Mouse (Mus musculus) splenic B cell, adult 2 months (primary cell): ENCODE data around the gene Pramel1.
"Not testable (repeated sequence)": the region's sequence is repeated elsewhere in the genome, so short reads cannot be mapped to it uniquely, and the experiment has no call there.

Experiments
- DNase-seq: peaks from one replicate; pipeline ENCODE4 v3.0.0-alpha.2; 2011; ENCODE audit warnings: low read depth, low spot score
- H3K27me3 ChIP-seq: 2 replicates; pipeline ENCODE4 v1.6.1; 2012; ENCODE audit warnings: mild to moderate bottlenecking, low read length, moderate library complexity, mixed read lengths; ENCODE audit not compliant: control insufficient read depth, poor library complexity, insufficient read depth, severe bottlenecking
- H3K36me3 ChIP-seq: 2 replicates; pipeline ENCODE4 v1.6.1; 2012; ENCODE audit warnings: mild to moderate bottlenecking, low read length, moderate library complexity, mixed read lengths; ENCODE audit not compliant: control insufficient read depth, poor library complexity, insufficient read depth, severe bottlenecking

Gene Pramel1

DNA sequence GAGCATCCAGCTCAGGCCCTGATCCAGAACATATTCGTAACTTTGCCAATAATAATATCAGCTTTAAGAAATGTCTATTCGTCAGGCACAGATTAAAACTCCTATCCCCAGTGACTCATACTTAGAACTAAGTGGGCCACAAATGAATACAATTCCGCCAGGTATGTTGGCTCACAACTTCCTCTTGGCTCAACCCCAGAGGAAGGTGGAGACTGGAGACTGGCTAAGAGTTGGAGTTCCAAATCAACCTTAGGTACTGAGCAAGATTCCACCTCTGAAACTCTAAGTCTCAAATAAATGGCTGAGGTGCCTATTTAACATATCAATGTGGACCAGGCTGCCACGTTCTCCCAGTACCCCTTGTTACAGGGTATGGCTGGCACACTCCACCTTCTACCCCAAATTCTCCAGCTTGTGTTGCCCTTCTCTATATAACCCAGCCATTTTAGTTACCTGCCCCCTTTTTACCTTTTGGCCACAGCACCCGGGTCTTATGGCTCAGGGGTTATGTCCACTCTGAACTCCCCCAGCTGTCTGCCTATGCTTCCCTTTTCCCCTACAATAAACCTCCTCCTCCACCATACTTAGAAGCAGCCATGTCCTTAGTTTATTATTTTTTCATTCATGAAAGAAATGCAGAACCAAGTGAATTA is 17.5 kb downstream of the Pramel1 start:
- DNase-seq, result peak; percentile 21
- Histone ChIP-seq H3K36me3 (peaks cover 4% of the 10 kb centered on the region), H3K27me3 (no peaks in the 10 kb centered on the region)

DNA sequence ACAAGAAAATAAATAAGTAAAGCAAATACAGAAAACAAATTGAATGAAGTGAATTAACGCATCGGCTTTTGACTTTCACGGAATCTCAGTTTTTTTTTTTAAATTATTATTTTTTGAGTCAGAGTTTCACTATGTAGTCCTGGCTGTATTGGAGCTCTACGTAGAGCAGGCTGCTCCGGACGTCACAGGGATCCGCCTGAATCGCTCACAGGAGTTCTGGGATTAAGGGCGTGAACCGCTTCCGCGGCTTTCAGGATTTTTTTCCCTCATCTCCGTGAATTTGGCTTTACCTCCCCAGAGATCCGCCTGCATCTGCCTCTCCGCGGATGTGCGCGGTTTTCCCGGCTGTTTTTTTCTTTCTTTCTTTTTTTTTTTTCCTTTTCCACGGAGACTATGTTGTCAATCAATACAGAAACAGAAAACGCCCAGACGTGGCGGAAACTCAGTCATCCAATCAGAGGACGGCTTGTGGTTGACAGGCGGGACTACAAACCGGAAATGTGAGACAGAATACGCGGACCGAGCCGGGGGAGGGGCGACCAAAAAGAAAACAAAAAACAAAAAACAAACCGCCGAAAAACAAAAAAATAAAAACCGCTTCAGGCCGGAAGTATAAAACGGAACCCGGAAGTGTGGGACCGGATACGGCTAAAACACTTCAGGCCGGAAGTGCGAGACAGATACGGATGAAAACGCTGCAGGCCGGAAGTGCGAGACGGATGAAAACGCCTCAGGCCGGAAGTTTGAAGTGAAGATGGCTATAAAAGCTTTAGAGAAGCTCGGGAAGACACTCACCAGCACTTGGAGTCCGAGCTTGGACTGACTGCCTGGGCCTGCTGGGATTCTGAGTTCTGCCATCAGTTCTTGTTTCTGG is 18.2 kb downstream of the Pramel1 start, which contains the start of gene Pramef8:
Gene Pramef8 (plus strand): TSS at position 208 of the 874 bp plus-strand sequence.
- no peaks in the 10 kb centered on the region for H3K27me3 ChIP-seq
- H3K36me3 ChIP-seq, result peaks cover 4% of the 10 kb centered on the region
- peak; percentile 95 for DNase-seq

DNA sequence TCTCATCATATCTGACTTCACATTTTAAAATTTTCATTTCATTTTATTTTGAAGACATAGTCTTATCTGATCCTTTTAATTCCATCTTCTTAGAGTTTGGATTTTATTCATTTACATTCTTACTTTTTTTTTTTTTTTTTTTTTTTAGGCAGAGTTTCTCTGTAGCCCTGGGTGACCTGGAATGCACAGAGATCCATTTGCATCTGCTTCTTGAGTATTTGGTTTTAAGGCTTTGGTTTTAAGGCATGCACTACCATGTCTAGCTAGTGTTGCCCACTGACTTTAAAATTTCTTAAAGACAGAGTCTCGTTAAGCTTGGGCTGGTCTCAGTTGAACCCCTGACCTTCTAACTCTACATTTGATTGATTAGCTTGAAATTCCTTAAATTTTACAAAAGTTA is 19.4 kb downstream of the Pramel1 start:
- Histone ChIP-seq H3K27me3 (no peaks in the 10 kb centered on the region), H3K36me3 (peaks cover 9% of the 10 kb centered on the region)
- no peak for DNase-seq

DNA sequence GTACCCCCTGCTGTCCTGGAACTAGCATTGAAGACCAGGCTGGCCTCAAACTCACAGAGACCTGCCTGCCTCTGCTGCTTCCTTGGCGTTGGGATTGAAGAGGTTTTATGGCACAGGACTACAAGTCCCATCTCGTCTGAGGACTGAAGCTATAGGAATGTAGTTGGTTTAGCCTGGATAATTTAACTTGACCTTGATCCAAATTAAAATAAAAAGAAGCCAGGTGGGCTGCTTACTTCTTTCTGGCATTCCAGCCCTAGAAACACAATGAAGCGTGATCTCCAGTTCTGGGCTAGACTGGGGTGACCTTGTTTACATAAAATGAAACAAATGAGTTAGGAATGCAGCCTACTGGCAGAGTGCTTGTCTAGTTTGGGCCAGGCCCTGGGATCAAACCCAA is 19.9 kb downstream of the Pramel1 start:
- Histone ChIP-seq H3K27me3 (no peaks in the 10 kb centered on the region), H3K36me3 (peaks cover 13% of the 10 kb centered on the region)
- DNase-seq, result no peak

DNA sequence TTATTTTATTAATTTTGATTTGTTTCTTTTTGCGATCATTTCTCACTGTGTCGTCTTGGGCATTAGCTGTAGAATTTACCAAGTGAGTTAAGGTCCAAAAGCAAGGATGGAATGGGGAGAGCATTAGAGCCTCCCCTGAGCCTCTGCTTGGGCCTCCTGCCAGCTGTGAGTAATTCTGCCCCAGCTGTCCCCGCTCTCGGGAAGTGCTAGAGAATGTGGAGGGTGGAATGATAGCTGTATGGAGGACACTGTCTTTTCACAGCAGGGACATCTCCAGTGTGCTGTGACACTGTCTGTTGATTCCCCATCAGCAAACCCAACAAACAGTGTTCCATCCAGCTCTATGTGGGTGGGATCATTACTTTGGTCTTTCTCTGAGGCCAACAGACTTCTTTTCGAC is 32.5 kb downstream of the Pramel1 start:
- H3K36me3 ChIP-seq, DNase-seq: not testable (repeated sequence)

More for the DNA sequence above, 32.5 kb downstream of the Pramel1 start:
- H3K27me3 ChIP-seq, result not testable (repeated sequence)
